Mouse (Mus musculus): ENCODE results near the gene 2310034G01Rik.

The 2310034G01Rik gene

GRCm38 (mm10) chr19:46350168-46350932 lies at the start of gene 2310034G01Rik:
TSS of gene 2310034G01Rik (minus strand) at chr19:46350302.
- no peak for DNase-seq (ENCODE audit: low read depth, low spot score)

GRCm38 (mm10) chr19:46399886-46400285 lies 49.8 kb upstream of the 2310034G01Rik start:
- DNase-seq (ENCODE audit: low read depth, low spot score), result no peak

- no peak for DNase-seq (ENCODE audit: low read depth, low spot score)
These were observed 49.3 kb upstream of the 2310034G01Rik start for GRCm38 (mm10) chr19:46399372-46399771.

- no peak for DNase-seq (ENCODE audit: low read depth, low spot score)
These were observed 48.3 kb upstream of the 2310034G01Rik start for GRCm38 (mm10) chr19:46398401-46398800.

- DNase-seq (ENCODE audit: low read depth, low spot score), result peak; percentile 57
These were observed 47.4 kb upstream of the 2310034G01Rik start for GRCm38 (mm10) chr19:46397436-46398001.

- DNase-seq (ENCODE audit: low read depth, low spot score), result peak; percentile 99
These were observed 46.8 kb upstream of the 2310034G01Rik start, which contains the start of gene Sufu for GRCm38 (mm10) chr19:46396686-46397435. TSS of gene Sufu (plus strand) at chr19:46396896.

- DNase-seq (ENCODE audit: low read depth, low spot score), result no peak
These were observed 46.0 kb upstream of the 2310034G01Rik start for GRCm38 (mm10) chr19:46396109-46396508.

- DNase-seq (ENCODE audit: low read depth, low spot score), result peak; percentile 99
These were observed 45.3 kb upstream of the 2310034G01Rik start, which contains the start of gene Actr1a for GRCm38 (mm10) chr19:46395109-46396009. TSS of gene Actr1a (minus strand) at chr19:46395748.

GRCm38 (mm10) chr19:46394712-46395108 lies 44.6 kb upstream of the 2310034G01Rik start:
- DNase-seq (ENCODE audit: low read depth, low spot score), result no peak

- peak; percentile 70 for DNase-seq (ENCODE audit: low read depth, low spot score)
These were observed 41.9 kb upstream of the 2310034G01Rik start for GRCm38 (mm10) chr19:46392018-46392417.

- DNase-seq (ENCODE audit: low read depth, low spot score), result peak; percentile 27
These were observed 39.8 kb upstream of the 2310034G01Rik start for GRCm38 (mm10) chr19:46389872-46390271.

- no peak for DNase-seq (ENCODE audit: low read depth, low spot score)
These were observed 32.2 kb upstream of the 2310034G01Rik start for GRCm38 (mm10) chr19:46382275-46382674.

- DNase-seq (ENCODE audit: low read depth, low spot score), result no peak
These were observed 25.8 kb upstream of the 2310034G01Rik start for GRCm38 (mm10) chr19:46375891-46376290.

GRCm38 (mm10) chr19:46375489-46375888 lies 25.4 kb upstream of the 2310034G01Rik start:
- no peak for DNase-seq (ENCODE audit: low read depth, low spot score)

- no peak for DNase-seq (ENCODE audit: low read depth, low spot score)
These were observed 24.5 kb upstream of the 2310034G01Rik start for GRCm38 (mm10) chr19:46374477-46375088.

- DNase-seq (ENCODE audit: low read depth, low spot score), result peak; percentile 53
These were observed 19.1 kb upstream of the 2310034G01Rik start for GRCm38 (mm10) chr19:46369204-46369603.

GRCm38 (mm10) chr19:46367798-46368590 lies 17.9 kb upstream of the 2310034G01Rik start:
- no peak for DNase-seq (ENCODE audit: low read depth, low spot score)

- DNase-seq (ENCODE audit: low read depth, low spot score), result no peak
These were observed 13.3 kb upstream of the 2310034G01Rik start for GRCm38 (mm10) chr19:46363294-46364009.

- no peak for DNase-seq (ENCODE audit: low read depth, low spot score)
These were observed 12.0 kb upstream of the 2310034G01Rik start for GRCm38 (mm10) chr19:46362104-46362503.
